Mouse (Mus musculus) layer of hippocampus, adult 9-10 months (tissue): ENCODE results near the gene Rprd1b.

Experiments
- DNase-seq: peaks from one replicate; pipeline ENCODE4 v3.0.0; 2022; ENCODE audit warnings: low spot score

The Rprd1b gene

GRCm38 (mm10) chr2:158176763-158177162 is 148.5 kb downstream of the Rprd1b start:
- DNase-seq = no peak

DNA sequence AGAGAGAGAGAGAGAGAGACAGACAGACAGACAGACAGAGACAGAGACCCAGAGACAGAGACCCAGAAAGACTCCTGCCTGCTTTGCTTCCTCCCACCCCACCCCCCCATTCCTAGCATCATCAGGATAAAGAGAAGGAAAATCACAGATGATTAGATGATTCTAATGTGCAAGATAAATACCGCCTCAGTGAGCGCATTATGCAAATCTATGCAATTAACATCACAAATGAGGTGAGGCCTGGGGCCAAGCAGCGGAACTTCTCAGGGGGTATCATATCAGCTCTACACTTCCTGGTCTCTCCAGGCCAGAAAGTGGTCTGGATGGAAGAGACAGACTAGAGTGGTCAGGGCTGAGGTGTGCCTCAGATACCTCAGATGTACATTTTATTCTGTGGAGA is 149.3 kb downstream of the Rprd1b start:
- DNase-seq = no peak

GRCm38 (mm10) chr2:158178139-158178538 is 149.8 kb downstream of the Rprd1b start:
- no peak for DNase-seq

GRCm38 (mm10) chr2:158178696-158179369 is 150.5 kb downstream of the Rprd1b start:
- DNase-seq = no peak

GRCm38 (mm10) chr2:158179370-158180111 is 151.2 kb downstream of the Rprd1b start:
- no peak for DNase-seq

DNA sequence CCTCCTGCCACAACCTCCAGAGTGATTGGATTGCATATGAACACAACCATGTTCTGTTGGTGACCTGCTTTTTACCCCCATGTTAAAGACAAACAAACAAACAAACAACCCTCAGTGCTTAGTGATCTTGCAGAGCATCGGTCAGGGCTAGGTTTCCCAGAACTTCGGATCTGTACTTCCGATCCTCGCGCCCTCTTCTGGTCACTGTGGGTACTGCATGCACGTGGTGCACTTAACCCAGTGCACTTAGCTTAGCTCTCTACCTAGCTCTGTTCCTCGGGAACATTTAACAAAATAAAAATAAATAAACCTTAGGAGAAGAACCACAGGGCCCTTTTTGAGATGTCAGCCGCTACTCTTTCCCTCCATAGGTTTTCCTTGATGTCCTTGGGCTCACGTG is 152.5 kb downstream of the Rprd1b start:
- no peak for DNase-seq
